31 mouse cellular contexts compared by ENCODE assay signal in the genomic region with DNA sequence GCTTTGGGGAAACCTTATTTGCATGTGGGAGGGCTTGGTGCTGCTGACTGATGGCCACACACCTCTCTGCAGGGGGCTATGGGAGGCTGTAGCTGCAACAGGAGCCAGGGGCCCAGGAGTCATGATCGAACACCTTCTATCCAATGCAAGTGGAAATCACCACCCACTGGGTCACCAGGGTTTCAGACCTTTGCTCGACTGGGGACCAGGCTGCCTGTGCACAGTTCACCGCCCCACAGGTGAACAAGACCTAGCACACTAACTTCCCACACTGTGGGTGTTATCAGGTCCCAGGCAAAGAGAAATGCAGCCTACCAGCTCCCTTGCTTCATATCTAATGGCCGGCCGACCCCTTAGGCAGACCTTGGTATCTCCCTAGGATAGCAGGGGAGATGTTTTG. TPM values are rescaled to one million over a fixed set of nuclear protein-coding genes. Genes with fewer than 3 reads are reported as not detected.
DNase-seq lines count a peak whose midpoint lies in the region; ATAC-seq lines count a peak whose summit lies in the region.
"Had no signal": no experiment of that assay in that cellular context is flagged by ENCODE, and none has a peak within 500 bp of the region (broad histone marks: within the 10 kb centered on the region; RNA-seq: fewer than 3 reads in every experiment).

No protein-coding gene starts in this region.

- H3K27me3 ChIP-seq in embryonic facial prominence, embryonic 10.5 days (replicated peaks; ENCODE audit: low read depth, poor library complexity, severe bottlenecking) = 0 out of 2 replicates have a peak, but pooled peaks cover 9% of the 10 kb centered on the region
- H3K27me3 ChIP-seq in intestine, embryonic 16.5 days (replicated peaks; ENCODE audit: control insufficient read depth, insufficient read depth, low read length) = no peaks in the 10 kb centered on the region
- no peaks in the 10 kb centered on the region; the same call in 1 of the 2 replicates for H3K27me3 ChIP-seq in liver, embryonic 12.5 days (replicated peaks)
- no peaks in the 10 kb centered on the region for H3K27me3 ChIP-seq in liver, embryonic 16.5 days (ENCODE audit: control insufficient read depth, insufficient read depth, low read depth, low read length)
- H3K27me3 ChIP-seq: forebrain, embryonic 12.5 days; forebrain, embryonic 15.5 days; heart, embryonic 15.5 days; hindbrain, embryonic 13.5 days; Patski had no signal

- peak overlapping the region; percentile 24; the same call in 1 of the 2 replicates for H3K27ac ChIP-seq in embryonic facial prominence, embryonic 10.5 days (replicated peaks)
- H3K27ac ChIP-seq in intestine, embryonic 16.5 days (ENCODE audit: low read length) = no peak overlapping the region
- H3K27ac ChIP-seq in liver, embryonic 12.5 days = peak overlapping the region; percentile 40; the same call in 1 of the 2 replicates
- peak overlapping the region; percentile 55 for H3K27ac ChIP-seq in liver, embryonic 16.5 days (ENCODE audit: low read length)
- H3K27ac ChIP-seq: embryonic facial prominence, embryonic 13.5 days; forebrain, embryonic 12.5 days; forebrain, embryonic 15.5 days; heart, embryonic 15.5 days; hindbrain, embryonic 10.5 days; hindbrain, embryonic 13.5 days had no signal

- peaks cover 62% of the 10 kb centered on the region for H3K4me1 ChIP-seq in embryonic facial prominence, embryonic 10.5 days
- no peaks in the 10 kb centered on the region for H3K4me1 ChIP-seq in intestine, embryonic 16.5 days (ENCODE audit: control insufficient read depth, insufficient read depth, low read length)
- H3K4me1 ChIP-seq in liver, embryonic 12.5 days = peaks cover 5% of the 10 kb centered on the region; the same call in 1 of the 2 replicates
- H3K4me1 ChIP-seq in liver, embryonic 16.5 days (ENCODE audit: control insufficient read depth, low read depth, low read length) = peaks cover 6% of the 10 kb centered on the region
- H3K4me1 ChIP-seq: forebrain, embryonic 15.5 days had no signal

- H3K9ac ChIP-seq in intestine, embryonic 16.5 days (ENCODE audit: low read depth, low read length) = no peak overlapping the region
- no peak overlapping the region for H3K9ac ChIP-seq in liver, embryonic 12.5 days
- H3K9ac ChIP-seq in liver, embryonic 16.5 days (ENCODE audit: low read depth, low read length) = no peak overlapping the region
- H3K9ac ChIP-seq: embryonic facial prominence, embryonic 13.5 days; forebrain, embryonic 12.5 days; forebrain, embryonic 15.5 days; heart, embryonic 15.5 days; hindbrain, embryonic 13.5 days had no signal

- H3K4me3 ChIP-seq in embryonic facial prominence, embryonic 10.5 days = no peak overlapping the region
- H3K4me3 ChIP-seq in intestine, embryonic 16.5 days (ENCODE audit: low read length) = no peak overlapping the region
- no peak overlapping the region for H3K4me3 ChIP-seq in liver, embryonic 12.5 days
- H3K4me3 ChIP-seq in liver, embryonic 16.5 days (ENCODE audit: low read depth, low read length) = no peak overlapping the region
- H3K4me3 ChIP-seq: embryonic facial prominence, embryonic 13.5 days; erythroblast, embryonic 14.5 days; forebrain, embryonic 12.5 days; forebrain, embryonic 15.5 days; heart, embryonic 15.5 days; hindbrain, embryonic 10.5 days; hindbrain, embryonic 13.5 days had no signal

- WGBS in embryonic facial prominence, embryonic 10.5 days = 88% methylated on average over 5 of the region's 5 CpGs
- WGBS in intestine, embryonic 16.5 days = 78% methylated on average over 5 of the region's 5 CpGs
- WGBS in liver, embryonic 12.5 days (ENCODE audit: insufficient replicate concordance) = 69% methylated on average over 5 of the region's 5 CpGs
- 67% methylated on average over 5 of the region's 5 CpGs for WGBS in liver, embryonic 16.5 days (ENCODE audit: insufficient replicate concordance)

- no peak overlapping the region for H3K4me2 ChIP-seq in intestine, embryonic 16.5 days (ENCODE audit: low read depth, low read length)
- 0 out of 2 replicates have a peak overlapping the region, but pooled peaks have one; percentile 12 for H3K4me2 ChIP-seq in liver, embryonic 12.5 days
- H3K4me2 ChIP-seq in liver, embryonic 16.5 days (ENCODE audit: low read depth, low read length) = no peak overlapping the region
- H3K4me2 ChIP-seq: embryonic facial prominence, embryonic 13.5 days; forebrain, embryonic 12.5 days; forebrain, embryonic 15.5 days; heart, embryonic 11.5 days; heart, embryonic 15.5 days; hindbrain, embryonic 13.5 days had no signal

- no peak for DNase-seq in embryonic facial prominence, embryonic 10.5 days (ENCODE audit: low spot score)
- no peak for DNase-seq in gastrocnemius, postnatal 25 days
- DNase-seq in right cerebral cortex, postnatal 4 days = no peak
- DNase-seq: adrenal gland, adult 2 months; adrenal gland, postnatal 14 days; B cell, adult 2 months; cerebellum, adult 11 months; cerebellum, adult 2 months; cerebellum, adult 9-11 months; cerebellum, postnatal 25 days; gastrocnemius, postnatal 36 days; heart, postnatal 10 days; heart, postnatal 36 days had no signal

- peak; percentile 54 for ATAC-seq in intestine, embryonic 16.5 days
- ATAC-seq in liver, embryonic 12.5 days = peak; percentile 23; the same call in 1 of the 2 replicates
- peak; percentile 55 for ATAC-seq in liver, embryonic 16.5 days (ENCODE audit: low read depth)
- no peak for ATAC-seq in megakaryocyte progenitor cell, adult 5-6 weeks (replicated peaks; ENCODE audit: poor library complexity)
- ATAC-seq: forebrain, embryonic 15.5 days; hindbrain, embryonic 16.5 days; Patski had no signal

- no peaks in the 10 kb centered on the region for H3K9me3 ChIP-seq in embryonic facial prominence, embryonic 10.5 days
- H3K9me3 ChIP-seq in intestine, embryonic 16.5 days (ENCODE audit: control insufficient read depth, low read length) = no peaks in the 10 kb centered on the region
- H3K9me3 ChIP-seq in liver, embryonic 12.5 days (replicated peaks) = no peaks in the 10 kb centered on the region
- no peaks in the 10 kb centered on the region for H3K9me3 ChIP-seq in liver, embryonic 16.5 days (replicated peaks; ENCODE audit: control insufficient read depth, low read length)
- H3K9me3 ChIP-seq: embryonic facial prominence, embryonic 13.5 days; forebrain, embryonic 12.5 days; forebrain, embryonic 15.5 days; G1E; heart, embryonic 15.5 days; hindbrain, embryonic 10.5 days; hindbrain, embryonic 13.5 days had no signal

- H3K36me3 ChIP-seq in embryonic facial prominence, embryonic 10.5 days (replicated peaks) = no peaks in the 10 kb centered on the region
- H3K36me3 ChIP-seq in intestine, embryonic 16.5 days (ENCODE audit: control insufficient read depth, insufficient read depth, low read length) = no peaks in the 10 kb centered on the region
- no peaks in the 10 kb centered on the region for H3K36me3 ChIP-seq in liver, embryonic 12.5 days
- no peaks in the 10 kb centered on the region for H3K36me3 ChIP-seq in liver, embryonic 16.5 days (ENCODE audit: control insufficient read depth, insufficient read depth)
- H3K36me3 ChIP-seq: embryonic facial prominence, embryonic 13.5 days; forebrain, embryonic 12.5 days; forebrain, embryonic 15.5 days; G1E; heart, embryonic 15.5 days; hindbrain, embryonic 10.5 days; hindbrain, embryonic 13.5 days had no signal

RNA-seq across cellular contexts. Expression of a gene that starts 8.1 kb away (rescaled TPM):
- polyA plus RNA-seq in embryonic facial prominence, embryonic 10.5 days (2016; fragmentation: Nextera tagmentation; extraction: Ambion mirVana) = 0.69 and 1.2 TPM in 2 replicates
- 15.2 and 18.8 TPM in 2 replicates for polyA plus RNA-seq in intestine, embryonic 16.5 days (2015; fragmentation: Nextera tagmentation; extraction: Ambion mirVana)
- polyA plus RNA-seq in liver, embryonic 12.5 days (2016; fragmentation: Nextera tagmentation; extraction: Ambion mirVana) = 1.6 and 1.7 TPM in 2 replicates
- 10.6 and 13.5 TPM in 2 replicates for polyA plus RNA-seq in liver, embryonic 16.5 days (2015; fragmentation: Nextera tagmentation; extraction: Ambion mirVana)
- total RNA-seq in gastrocnemius, postnatal 25 days (2021) = under 1 TPM; 0.77 to 0.80 TPM
- total RNA-seq in megakaryocyte progenitor cell, adult 5-6 weeks (2015) = 0.10 TPM in 1 of 2 replicates, not detected in the other
- not detected in 2 replicates for total RNA-seq in megakaryocyte progenitor cell, adult 5-6 weeks (2017)
- total RNA-seq: CH12.LX; common myeloid progenitor, adult 5-6 weeks; granulocyte monocyte progenitor cell, adult 5-6 weeks had no signal
